Mouse (Mus musculus) lung, embryonic 16.5 days (tissue): ENCODE data around the gene Prpf6. TPM values are rescaled to one million over a fixed set of nuclear protein-coding genes. Genes with fewer than 3 reads are reported as not detected.

Experiments
- ATAC-seq: fragments of 200-750 bp; cut with Nextera tagmentation; 2 replicates; pipeline ENCODE4 v1.8.0; 2017; ENCODE audit warnings: low read depth, mild to moderate bottlenecking, moderate library complexity
- H3K27ac ChIP-seq: fragments of 300-500 bp; sonication (generic); 2 replicates; pipeline ENCODE4 v1.5.1; 2014; ENCODE audit warnings: mild to moderate bottlenecking, control low read depth, low read length
- H3K27me3 ChIP-seq: fragments of 300-500 bp; sonication (generic); 2 replicates; pipeline ENCODE4 v1.6.1; 2014; ENCODE audit warnings: low read depth, low read length, mixed read lengths; ENCODE audit not compliant: control insufficient read depth, insufficient read depth
- H3K36me3 ChIP-seq: fragments of 300-500 bp; sonication (generic); 2 replicates; pipeline ENCODE4 v1.6.1; 2014; ENCODE audit warnings: low read length; ENCODE audit not compliant: control insufficient read depth, insufficient read depth
- H3K4me1 ChIP-seq: fragments of 300-500 bp; sonication (generic); replicated peaks from 2 replicates; pipeline ENCODE4 v1.6.1; 2014; ENCODE audit warnings: low read length, mixed read lengths; ENCODE audit not compliant: control insufficient read depth, insufficient read depth
- H3K4me2 ChIP-seq: fragments of 300-500 bp; sonication (generic); 2 replicates; pipeline ENCODE4 v1.6.1; 2014; ENCODE audit warnings: low read depth, low read length, control low read depth
- H3K4me3 ChIP-seq: fragments of 300-500 bp; sonication (generic); 2 replicates; pipeline ENCODE4 v1.5.1; 2014; ENCODE audit warnings: mild to moderate bottlenecking, low read length, control low read depth
- H3K9ac ChIP-seq: fragments of 300-500 bp; sonication (generic); 2 replicates; pipeline ENCODE4 v1.6.1; 2014; ENCODE audit warnings: low read length, control low read depth
- H3K9me3 ChIP-seq: fragments of 300-500 bp; sonication (generic); 2 replicates; pipeline ENCODE4 v1.6.1; 2016; ENCODE audit warnings: low read length; ENCODE audit not compliant: control insufficient read depth
- WGBS: fragments of 180-500 bp; shearing (Covaris S2); extraction: QIAGEN DNeasy Blood & Tissue Kit; methylation state at CpG from one replicate; pipeline ENCODE4 v1.1.7; 2014; 5-methylcytosine and 5-hydroxymethylcytosine counted together
- polyA plus RNA-seq: library from polyadenylated mRNA; unstranded; fragments of >200 nt; fragmentation: Nextera tagmentation; extraction: Ambion mirVana; gene quantifications from 2 replicates; pipeline ENCODE4 v1.2.1, GENCODE M21; 2015

The Prpf6 gene
- polyA plus RNA-seq, 1 experiment from 2014 or later: 59.3 TPM

DNA sequence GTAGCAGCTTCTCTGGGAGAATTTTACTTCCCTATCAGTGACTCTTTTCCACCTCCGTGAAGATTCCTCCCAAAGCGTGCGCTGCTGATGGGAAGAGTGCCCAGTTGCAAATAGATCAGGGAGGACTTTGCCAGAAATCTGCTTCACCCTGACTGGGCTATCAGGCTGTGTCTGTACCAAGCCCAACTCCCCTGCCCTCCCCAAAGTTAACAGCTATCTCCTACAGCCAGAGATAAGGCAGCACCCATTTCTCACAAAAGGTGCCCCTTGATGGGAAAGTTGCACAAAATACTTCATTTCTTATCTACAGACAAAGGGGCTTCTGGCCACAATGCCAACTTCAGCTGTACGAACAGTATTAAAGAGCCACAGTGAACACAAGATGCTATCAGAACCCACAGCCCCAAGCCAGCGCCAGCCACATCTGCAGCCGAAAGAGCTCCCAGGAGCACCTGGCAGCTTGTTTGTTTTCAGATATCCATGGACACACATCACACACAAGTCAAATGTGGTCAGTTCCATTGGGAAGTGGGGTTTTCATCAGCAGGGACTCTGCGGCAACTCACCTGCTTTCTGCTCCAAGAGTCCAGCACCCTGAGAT is 13.6 kb upstream of the Prpf6 start:
- no peaks in the 10 kb centered on the region for H3K9me3 ChIP-seq
- H3K27me3 ChIP-seq: no peaks in the 10 kb centered on the region
- WGBS: 57% methylated on average over 7 of the region's 7 CpGs
- H3K27ac ChIP-seq: no peak overlapping the region
- H3K9ac ChIP-seq: no peak overlapping the region
- no peak for ATAC-seq
- no peak overlapping the region for H3K4me2 ChIP-seq
- peaks cover 7% of the 10 kb centered on the region for H3K4me1 ChIP-seq
- H3K36me3 ChIP-seq: no peaks in the 10 kb centered on the region
- no peak overlapping the region for H3K4me3 ChIP-seq

DNA sequence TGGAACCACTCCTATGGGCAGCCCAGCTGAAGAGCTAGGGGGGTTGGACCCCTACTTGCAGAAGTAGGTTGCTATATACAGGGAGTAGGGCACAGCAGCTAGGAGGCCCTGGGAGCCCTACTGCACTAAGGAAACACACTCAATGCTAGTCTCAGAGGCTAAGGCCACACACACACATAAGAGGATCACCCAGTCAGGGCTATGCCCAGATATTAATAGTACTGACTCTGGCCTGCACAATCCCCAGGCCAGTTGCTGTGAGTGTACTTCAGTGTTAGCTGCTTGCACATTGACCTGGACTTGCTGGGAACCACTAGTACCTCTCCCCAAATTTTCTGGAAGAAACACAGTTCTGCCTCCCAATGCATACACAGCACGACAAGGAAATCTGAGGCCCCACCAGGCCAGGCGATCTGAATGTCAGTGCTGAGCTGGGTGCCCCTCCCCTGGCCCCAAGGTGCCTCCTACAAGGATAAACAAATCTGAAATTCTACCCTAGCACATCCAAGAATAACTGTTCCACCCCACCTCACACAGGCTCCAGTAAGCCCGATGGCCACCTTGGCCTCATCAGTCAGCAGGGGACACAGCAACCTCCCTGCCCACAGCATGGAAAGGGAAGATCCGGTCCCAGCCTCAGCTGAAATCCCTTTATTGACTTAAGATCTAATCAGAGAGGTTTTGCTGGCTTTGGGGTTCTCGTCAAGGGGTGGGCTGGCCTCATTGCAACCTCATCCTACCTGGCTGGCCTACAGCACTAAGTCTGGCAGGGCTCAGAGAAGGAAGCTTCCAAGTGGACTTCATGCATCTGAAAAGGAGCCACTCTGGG is 12.7 kb upstream of the Prpf6 start:
- Histone ChIP-seq H3K36me3 (peaks cover 2% of the 10 kb centered on the region; the same call in 1 of the 2 replicates), H3K27me3 (no peaks in the 10 kb centered on the region), H3K27ac (no peak overlapping the region), H3K4me2 (no peak overlapping the region), H3K4me1 (peaks cover 7% of the 10 kb centered on the region), H3K9ac (no peak overlapping the region; the same call in 1 of the 2 replicates), H3K4me3 (no peak overlapping the region), H3K9me3 (no peaks in the 10 kb centered on the region)
- no peak for ATAC-seq
- 25% methylated on average over 5 of the region's 5 CpGs for WGBS

DNA sequence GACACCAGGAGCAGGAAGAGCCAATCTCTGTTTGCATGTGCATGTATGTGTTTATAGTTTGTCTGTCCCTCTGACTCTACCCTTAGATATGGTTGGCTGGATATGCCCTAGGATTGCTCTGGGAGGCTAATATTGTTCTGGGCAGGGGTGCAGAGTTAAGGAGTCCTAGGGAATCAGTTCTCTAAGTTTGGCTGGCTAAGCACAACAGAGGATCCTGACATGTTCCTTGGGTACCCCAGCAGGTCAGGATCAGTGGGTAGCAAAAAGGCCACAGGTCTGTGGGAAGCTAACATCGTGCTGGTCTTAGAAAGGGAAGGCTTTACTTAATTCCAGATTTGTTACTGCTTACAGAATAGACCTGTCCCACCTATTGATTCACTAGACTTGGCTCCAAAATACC is 12.0 kb upstream of the Prpf6 start:
- H3K27ac ChIP-seq: no peak overlapping the region
- ATAC-seq: no peak
- H3K9me3 ChIP-seq: no peaks in the 10 kb centered on the region
- H3K36me3 ChIP-seq: peaks cover 3% of the 10 kb centered on the region; the same call in 1 of the 2 replicates
- no peak overlapping the region for H3K4me3 ChIP-seq
- no peak overlapping the region for H3K9ac ChIP-seq
- WGBS: 91% methylated on average over 1 of the region's 1 CpGs
- no peaks in the 10 kb centered on the region for H3K27me3 ChIP-seq
- no peak overlapping the region for H3K4me2 ChIP-seq
- H3K4me1 ChIP-seq: peaks cover 7% of the 10 kb centered on the region

DNA sequence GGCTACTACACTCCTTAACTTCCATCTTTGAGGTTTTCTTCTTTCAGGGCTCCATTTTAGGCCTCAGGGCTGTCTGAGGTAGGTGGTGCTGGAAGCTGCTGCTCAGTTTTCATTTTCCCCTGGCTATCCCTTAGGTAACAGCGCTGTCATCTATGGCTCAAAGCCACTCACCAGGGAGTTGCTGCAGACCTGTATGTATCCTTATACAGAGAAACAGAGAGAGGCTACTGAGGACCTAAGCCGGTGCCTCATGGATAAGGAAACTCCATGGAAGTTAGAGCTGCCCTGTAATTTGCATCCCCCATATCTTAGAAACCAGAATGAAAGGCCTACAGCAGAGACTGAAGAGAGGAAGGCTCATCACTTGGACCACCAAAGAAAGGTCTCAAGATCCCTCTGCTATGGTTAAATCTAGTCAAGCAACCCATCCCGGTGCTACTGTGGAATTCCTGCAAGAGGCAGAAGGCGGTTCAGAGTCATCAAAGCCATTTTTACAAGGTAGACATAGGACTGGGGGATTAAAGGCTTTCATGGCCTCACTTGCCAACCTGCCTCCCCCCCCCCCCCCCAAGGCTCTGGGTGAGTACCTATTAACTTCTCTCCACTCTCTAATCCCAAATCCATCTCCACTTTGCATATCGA is 11.4 kb upstream of the Prpf6 start:
- H3K9ac ChIP-seq: peak overlapping the region; percentile 84
- peak overlapping the region; percentile 78 for H3K4me3 ChIP-seq
- H3K27me3 ChIP-seq: no peaks in the 10 kb centered on the region
- H3K4me2 ChIP-seq: peak overlapping the region; percentile 95
- H3K4me1 ChIP-seq: peaks cover 7% of the 10 kb centered on the region
- ATAC-seq: no peak
- peak overlapping the region; percentile 31; the same call in 1 of the 2 replicates for H3K27ac ChIP-seq
- 69% methylated on average over 5 of the region's 5 CpGs for WGBS
- H3K9me3 ChIP-seq: no peaks in the 10 kb centered on the region
- peaks cover 5% of the 10 kb centered on the region for H3K36me3 ChIP-seq

DNA sequence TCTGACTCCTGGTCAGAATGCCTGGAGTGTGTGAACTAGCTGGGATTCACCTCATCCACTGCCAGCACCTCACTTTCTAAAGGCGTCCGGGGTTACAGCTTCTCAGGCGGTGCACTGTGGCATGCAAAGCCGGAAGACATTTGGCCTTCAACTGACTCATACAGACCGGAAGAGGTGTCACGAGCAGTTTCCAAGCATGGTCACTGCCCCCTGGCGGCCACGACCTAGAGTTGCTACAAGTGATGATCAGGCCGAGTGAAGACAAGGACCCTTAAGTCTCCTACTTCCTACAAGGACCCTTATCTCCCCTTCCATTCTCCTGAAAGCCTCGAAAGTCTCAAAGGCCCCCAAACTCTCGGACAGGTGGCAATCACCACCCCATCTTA is 10.7 kb upstream of the Prpf6 start:
- Histone ChIP-seq H3K9me3 (no peaks in the 10 kb centered on the region), H3K36me3 (peaks cover 13% of the 10 kb centered on the region), H3K9ac (peak overlapping the region; percentile 84), H3K27ac (peak overlapping the region; percentile 92), H3K27me3 (no peaks in the 10 kb centered on the region), H3K4me2 (peak overlapping the region; percentile 95), H3K4me1 (peaks cover 7% of the 10 kb centered on the region), H3K4me3 (peak overlapping the region; percentile 78)
- peak; percentile 86 for ATAC-seq
- WGBS: 0% methylated on average over 11 of the region's 11 CpGs

DNA sequence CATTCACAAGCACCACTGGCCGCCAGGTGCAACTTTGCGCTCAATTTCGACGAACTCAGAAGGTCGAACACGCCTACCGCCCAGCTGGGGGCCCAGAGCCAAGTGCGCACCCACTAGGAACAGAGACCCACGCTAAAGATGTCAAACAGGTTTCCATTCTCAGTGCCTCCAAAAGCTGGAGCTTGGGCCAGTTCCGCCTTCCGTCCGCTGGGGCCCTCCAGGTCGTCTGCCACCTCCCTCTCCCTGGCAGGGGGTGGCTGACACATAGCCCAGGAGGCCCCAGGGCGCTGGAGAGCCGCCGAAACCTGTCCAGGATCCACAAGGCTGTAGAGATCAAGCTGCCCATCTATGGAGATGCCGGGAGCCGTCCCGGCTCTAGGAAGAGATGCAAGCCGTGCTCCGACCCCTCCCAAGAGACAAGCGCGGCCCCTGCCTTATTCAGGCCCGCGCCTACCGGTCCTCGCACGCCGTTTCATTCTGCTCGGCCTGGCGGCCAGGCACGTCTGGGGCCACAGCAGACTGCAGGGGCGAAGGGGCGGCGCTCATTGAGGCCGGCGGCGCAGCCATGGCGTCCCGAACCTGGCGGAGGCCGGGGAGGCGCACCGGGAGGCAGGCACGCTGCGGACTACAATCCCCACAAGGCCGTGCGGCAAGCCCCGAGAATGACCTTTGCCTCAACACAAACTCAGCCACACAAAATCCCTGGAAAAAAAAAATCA is 10.1 kb upstream of the Prpf6 start:
- H3K4me2 ChIP-seq: peak overlapping the region; percentile 95
- peak; percentile 86 for ATAC-seq
- H3K9ac ChIP-seq: peak overlapping the region; percentile 84
- peak overlapping the region; percentile 78 for H3K4me3 ChIP-seq
- peaks cover 18% of the 10 kb centered on the region for H3K36me3 ChIP-seq
- H3K4me1 ChIP-seq: peaks cover 7% of the 10 kb centered on the region
- no peaks in the 10 kb centered on the region for H3K9me3 ChIP-seq
- H3K27me3 ChIP-seq: no peaks in the 10 kb centered on the region
- under 1% methylated on average over 49 of the region's 49 CpGs for WGBS
- H3K27ac ChIP-seq: peak overlapping the region; percentile 92

DNA sequence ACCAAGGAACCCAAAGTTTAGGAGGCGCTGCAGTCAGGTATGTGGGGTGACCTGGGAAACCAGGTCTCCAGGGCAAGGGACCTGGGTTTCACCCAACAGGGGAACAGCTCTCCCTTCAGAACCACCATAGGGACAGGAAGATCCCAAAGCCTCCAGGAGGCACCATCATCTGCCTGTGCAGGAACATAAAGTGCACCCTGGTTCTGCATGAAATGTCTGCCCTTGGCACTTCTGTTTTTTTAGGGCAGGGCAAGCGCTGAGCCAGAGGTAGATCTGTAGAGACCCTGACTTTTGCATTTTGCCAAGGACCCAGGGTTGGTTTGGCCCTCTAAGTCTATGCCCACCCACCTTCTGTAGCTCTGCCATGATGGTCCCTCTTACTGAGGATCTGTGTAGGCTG is 9.3 kb upstream of the Prpf6 start:
- no peak overlapping the region for H3K4me3 ChIP-seq
- no peaks in the 10 kb centered on the region for H3K9me3 ChIP-seq
- H3K4me1 ChIP-seq: peaks cover 7% of the 10 kb centered on the region
- no peaks in the 10 kb centered on the region for H3K27me3 ChIP-seq
- peaks cover 21% of the 10 kb centered on the region for H3K36me3 ChIP-seq
- H3K27ac ChIP-seq: no peak overlapping the region
- no peak for ATAC-seq
- peak overlapping the region; percentile 95; the same call in 1 of the 2 replicates for H3K4me2 ChIP-seq
- no peak overlapping the region for H3K9ac ChIP-seq
- WGBS: 77% methylated on average over 2 of the region's 2 CpGs

DNA sequence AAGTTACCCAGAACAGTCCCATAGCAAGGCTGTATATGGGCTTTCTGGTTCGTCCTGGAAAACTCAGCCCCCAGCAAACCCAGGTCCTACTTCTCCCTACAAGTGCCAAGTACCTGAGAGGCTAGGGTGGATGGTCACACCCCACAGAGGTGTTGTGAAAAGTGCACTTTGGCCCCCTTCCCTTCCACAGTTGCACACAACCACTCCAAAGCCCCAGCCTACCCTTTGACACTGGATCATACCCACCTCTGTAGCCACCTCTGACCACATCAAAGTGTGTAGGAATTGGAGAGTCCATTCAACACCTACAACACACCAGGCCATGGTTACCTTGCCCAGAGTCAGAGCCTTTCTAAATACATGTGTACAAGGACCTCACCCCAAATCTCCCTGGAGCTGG is 8.7 kb upstream of the Prpf6 start:
- no peak overlapping the region for H3K9ac ChIP-seq
- WGBS: 68% methylated on average over 1 of the region's 1 CpGs
- H3K27me3 ChIP-seq: no peaks in the 10 kb centered on the region
- no peaks in the 10 kb centered on the region for H3K9me3 ChIP-seq
- H3K4me1 ChIP-seq: peaks cover 7% of the 10 kb centered on the region
- peaks cover 21% of the 10 kb centered on the region for H3K36me3 ChIP-seq
- no peak overlapping the region for H3K27ac ChIP-seq
- no peak overlapping the region for H3K4me3 ChIP-seq
- ATAC-seq: no peak
- no peak overlapping the region for H3K4me2 ChIP-seq
